Mouse (Mus musculus): Measurements from ENCODE around the gene Gale. TPM values are rescaled to one million over a fixed set of nuclear protein-coding genes. Genes with fewer than 3 reads are reported as not detected.
A peak's percentile ranks its signal among the peaks of the same experiment; 100 is the strongest.

Gale gene
- polyA plus RNA-seq, 1 experiment from 2014 or later, result 40.5 TPM

- whole genome bisulfite sequencing, result 87% methylated on average over 5 of the region's 5 CpGs
- H3K27me3 ChIP-seq, result no peaks in the 10 kb centered on the region
- H3K4me3 ChIP-seq, result no peak overlapping the region
- no peaks in the 10 kb centered on the region for H3K9me3 ChIP-seq
- H3K4me1 ChIP-seq, result peaks cover 17% of the 10 kb centered on the region
- H3K9ac ChIP-seq, result no peak overlapping the region
- H3K4me2 ChIP-seq, result no peak overlapping the region
- ATAC-seq (ENCODE audit: borderline replicate concordance, extremely low read depth, low FRiP score, low TSS enrichment), result no peak
- H3K36me3 ChIP-seq, result peaks cover 22% of the 10 kb centered on the region
- no peak overlapping the region for H3K27ac ChIP-seq
These were observed 1.8 kb upstream of the Gale start for GRCm38 (mm10) chr4:135961709-135962108.

GRCm38 (mm10) chr4:135962198-135962597 is 1.3 kb upstream of the Gale start:
- 0 out of 2 replicates have a peak overlapping the region, but pooled peaks have one; percentile 93 for H3K27ac ChIP-seq
- no peak for ATAC-seq (ENCODE audit: borderline replicate concordance, extremely low read depth, low FRiP score, low TSS enrichment)
- 0 out of 2 replicates have a peak overlapping the region, but pooled peaks have one; percentile 89 for H3K4me3 ChIP-seq
- H3K36me3 ChIP-seq, result peaks cover 27% of the 10 kb centered on the region
- H3K9me3 ChIP-seq, result no peaks in the 10 kb centered on the region
- WGBS, result 78% methylated on average over 7 of the region's 7 CpGs
- no peaks in the 10 kb centered on the region for H3K27me3 ChIP-seq
- no peak overlapping the region for H3K9ac ChIP-seq
- peak overlapping the region; percentile 94; the same call in 1 of the 2 replicates for H3K4me2 ChIP-seq
- H3K4me1 ChIP-seq, result peaks cover 17% of the 10 kb centered on the region

GRCm38 (mm10) chr4:135962946-135963345 is 581 bp upstream of the Gale start:
- Histone ChIP-seq H3K4me2 (peak overlapping the region; percentile 94), H3K27me3 (no peaks in the 10 kb centered on the region), H3K36me3 (peaks cover 34% of the 10 kb centered on the region), H3K27ac (peak overlapping the region; percentile 93), H3K4me3 (peak overlapping the region; percentile 89), H3K9me3 (no peaks in the 10 kb centered on the region), H3K9ac (peak overlapping the region; percentile 80), H3K4me1 (peaks cover 17% of the 10 kb centered on the region)
- WGBS, result 5% methylated on average over 15 of the region's 15 CpGs
- ATAC-seq (ENCODE audit: borderline replicate concordance, extremely low read depth, low FRiP score, low TSS enrichment), result peak; percentile 2; the same call in 1 of the 2 replicates

GRCm38 (mm10) chr4:135964426-135964825 is 899 bp downstream of the Gale start:
- no peak for ATAC-seq (ENCODE audit: borderline replicate concordance, extremely low read depth, low FRiP score, low TSS enrichment)
- H3K27ac ChIP-seq, result peak overlapping the region; percentile 69
- 2% methylated on average over 12 of the region's 12 CpGs for WGBS
- peak overlapping the region; percentile 80 for H3K9ac ChIP-seq
- H3K27me3 ChIP-seq, result no peaks in the 10 kb centered on the region
- peak overlapping the region; percentile 94 for H3K4me2 ChIP-seq
- H3K4me3 ChIP-seq, result peak overlapping the region; percentile 89
- H3K36me3 ChIP-seq, result peaks cover 45% of the 10 kb centered on the region
- no peaks in the 10 kb centered on the region for H3K9me3 ChIP-seq
- H3K4me1 ChIP-seq, result peaks cover 17% of the 10 kb centered on the region

GRCm38 (mm10) chr4:135965113-135965512 is 1.6 kb downstream of the Gale start:
- H3K4me1 ChIP-seq, result peaks cover 17% of the 10 kb centered on the region
- peak overlapping the region; percentile 94 for H3K4me2 ChIP-seq
- no peak overlapping the region for H3K27ac ChIP-seq
- 79% methylated on average over 9 of the region's 9 CpGs for WGBS
- H3K4me3 ChIP-seq, result no peak overlapping the region
- H3K9me3 ChIP-seq, result no peaks in the 10 kb centered on the region
- no peaks in the 10 kb centered on the region for H3K27me3 ChIP-seq
- no peak overlapping the region for H3K9ac ChIP-seq
- peaks cover 45% of the 10 kb centered on the region for H3K36me3 ChIP-seq
- ATAC-seq (ENCODE audit: borderline replicate concordance, extremely low read depth, low FRiP score, low TSS enrichment), result no peak

- Histone ChIP-seq H3K9me3 (no peaks in the 10 kb centered on the region), H3K27ac (no peak overlapping the region), H3K27me3 (no peaks in the 10 kb centered on the region), H3K4me2 (no peak overlapping the region), H3K4me1 (peaks cover 24% of the 10 kb centered on the region), H3K36me3 (peaks cover 45% of the 10 kb centered on the region), H3K4me3 (no peak overlapping the region), H3K9ac (no peak overlapping the region)
- ATAC-seq (ENCODE audit: borderline replicate concordance, extremely low read depth, low FRiP score, low TSS enrichment), result no peak
- 88% methylated on average over 16 of the region's 16 CpGs for WGBS
These were observed 2.8 kb downstream of the Gale start for GRCm38 (mm10) chr4:135966283-135966682.

GRCm38 (mm10) chr4:135967086-135967760 is 3.7 kb downstream of the Gale start:
- Histone ChIP-seq H3K27ac (no peak overlapping the region), H3K36me3 (peaks cover 45% of the 10 kb centered on the region), H3K4me3 (no peak overlapping the region), H3K9ac (no peak overlapping the region), H3K9me3 (no peaks in the 10 kb centered on the region), H3K4me2 (no peak overlapping the region), H3K27me3 (no peaks in the 10 kb centered on the region), H3K4me1 (peaks cover 30% of the 10 kb centered on the region)
- WGBS, result 84% methylated on average over 18 of the region's 18 CpGs
- ATAC-seq (ENCODE audit: borderline replicate concordance, extremely low read depth, low FRiP score, low TSS enrichment), result no peak

GRCm38 (mm10) chr4:135968271-135968869 is 4.8 kb downstream of the Gale start:
- no peak for ATAC-seq (ENCODE audit: borderline replicate concordance, extremely low read depth, low FRiP score, low TSS enrichment)
- H3K4me1 ChIP-seq, result peaks cover 26% of the 10 kb centered on the region
- no peak overlapping the region for H3K4me3 ChIP-seq
- 51% methylated on average over 19 of the region's 19 CpGs for WGBS
- H3K4me2 ChIP-seq, result no peak overlapping the region
- no peaks in the 10 kb centered on the region for H3K9me3 ChIP-seq
- H3K27ac ChIP-seq, result no peak overlapping the region
- H3K27me3 ChIP-seq, result no peaks in the 10 kb centered on the region
- peaks cover 45% of the 10 kb centered on the region for H3K36me3 ChIP-seq
- no peak overlapping the region for H3K9ac ChIP-seq

- Histone ChIP-seq H3K4me2 (no peak overlapping the region), H3K36me3 (peaks cover 47% of the 10 kb centered on the region), H3K4me1 (peaks cover 24% of the 10 kb centered on the region), H3K27me3 (no peaks in the 10 kb centered on the region), H3K9ac (no peak overlapping the region), H3K4me3 (no peak overlapping the region), H3K9me3 (no peaks in the 10 kb centered on the region), H3K27ac (no peak overlapping the region)
- no peak for ATAC-seq (ENCODE audit: borderline replicate concordance, extremely low read depth, low FRiP score, low TSS enrichment)
- 83% methylated on average over 13 of the region's 13 CpGs for WGBS
These were observed 5.7 kb downstream of the Gale start for GRCm38 (mm10) chr4:135969070-135969750.

GRCm38 (mm10) chr4:135970585-135970984 is 7.1 kb downstream of the Gale start:
- no peaks in the 10 kb centered on the region for H3K9me3 ChIP-seq
- no peaks in the 10 kb centered on the region for H3K27me3 ChIP-seq
- H3K4me2 ChIP-seq, result no peak overlapping the region
- WGBS, result 84% methylated on average over 11 of the region's 11 CpGs
- no peak for ATAC-seq (ENCODE audit: borderline replicate concordance, extremely low read depth, low FRiP score, low TSS enrichment)
- H3K9ac ChIP-seq, result no peak overlapping the region
- H3K4me3 ChIP-seq, result no peak overlapping the region
- H3K4me1 ChIP-seq, result peaks cover 17% of the 10 kb centered on the region
- H3K36me3 ChIP-seq, result peaks cover 59% of the 10 kb centered on the region
- H3K27ac ChIP-seq, result no peak overlapping the region

- Histone ChIP-seq H3K27ac (peak overlapping the region; percentile 60), H3K4me2 (peak overlapping the region; percentile 91), H3K9ac (peak overlapping the region; percentile 95), H3K36me3 (peaks cover 65% of the 10 kb centered on the region), H3K4me1 (peaks cover 17% of the 10 kb centered on the region), H3K27me3 (no peaks in the 10 kb centered on the region), H3K4me3 (peak overlapping the region; percentile 95), H3K9me3 (no peaks in the 10 kb centered on the region)
- ATAC-seq (ENCODE audit: borderline replicate concordance, extremely low read depth, low FRiP score, low TSS enrichment), result no peak
- under 1% methylated on average over 34 of the region's 35 CpGs for WGBS
These were observed 8.5 kb downstream of the Gale start for GRCm38 (mm10) chr4:135971805-135972555.
